Mouse (Mus musculus): ENCODE data around the gene Krtdap.

DNA sequence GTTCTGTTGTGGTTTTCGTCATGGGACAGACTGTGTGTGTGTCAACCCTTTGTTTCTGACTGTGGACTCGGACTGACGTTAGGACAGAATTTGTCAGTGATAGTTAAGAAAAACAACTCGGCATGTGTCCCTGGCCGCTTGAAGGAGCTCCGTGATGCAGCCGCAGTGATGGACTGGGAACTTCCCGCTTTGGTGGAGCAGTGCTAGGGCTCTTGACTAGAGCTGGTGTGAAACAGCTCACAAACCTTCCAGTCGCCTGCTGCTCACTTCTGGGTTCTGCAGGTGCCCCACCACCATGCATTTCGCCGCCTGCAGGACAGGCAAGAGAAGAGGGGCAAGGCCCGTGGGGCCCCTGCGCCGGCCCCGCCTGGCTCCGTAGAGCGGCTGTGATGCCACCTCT is 44.6 kb downstream of the Krtdap start:
- TF ChIP-seq POLR2A (IDR thresholded peaks at IDR 0.05; ENCODE audit: low read depth, low read length): no peak
- TF ChIP-seq CTCF (IDR thresholded peaks at IDR 0.05; ENCODE audit: borderline replicate concordance, insufficient read depth, low read length): no peak

Measured in embryonic fibroblast, embryonic 13.5 days (primary cell).